Mouse (Mus musculus) kidney, embryonic 15.5 days (tissue): ENCODE data around the gene Camsap2. TPM values are rescaled to one million over a fixed set of nuclear protein-coding genes. Genes with fewer than 3 reads are reported as not detected.

Source experiments
- ATAC-seq: fragments of 200-750 bp; cut with Nextera tagmentation; replicated peaks from 2 replicates; pipeline ENCODE4 v1.8.0; 2017; ENCODE audit warnings: moderate TSS enrichment; ENCODE audit not compliant: low FRiP score
- H3K27ac ChIP-seq: fragments of 300-500 bp; sonication (generic); 2 replicates; pipeline ENCODE4 v1.5.1; 2015; ENCODE audit warnings: mild to moderate bottlenecking, inconsistent platforms
- H3K27me3 ChIP-seq: fragments of 300-500 bp; sonication (generic); 2 replicates; pipeline ENCODE4 v1.6.1; 2015; ENCODE audit warnings: inconsistent platforms
- H3K36me3 ChIP-seq: fragments of 300-500 bp; sonication (generic); 2 replicates; pipeline ENCODE4 v1.6.1; 2015; ENCODE audit warnings: inconsistent platforms
- H3K4me1 ChIP-seq: fragments of 300-500 bp; sonication (generic); 2 replicates; pipeline ENCODE4 v1.6.1; 2015; ENCODE audit warnings: inconsistent platforms
- H3K4me2 ChIP-seq: fragments of 300-500 bp; sonication (generic); 2 replicates; pipeline ENCODE4 v1.6.1; 2015; ENCODE audit warnings: moderate library complexity, mild to moderate bottlenecking, inconsistent platforms
- H3K4me3 ChIP-seq: fragments of 300-500 bp; sonication (generic); replicated peaks from 2 replicates; pipeline ENCODE4 v1.5.1; 2015; ENCODE audit warnings: mild to moderate bottlenecking, inconsistent platforms
- H3K9ac ChIP-seq: fragments of 300-500 bp; sonication (generic); 2 replicates; pipeline ENCODE4 v1.6.1; 2015; ENCODE audit warnings: mild to moderate bottlenecking, inconsistent platforms
- H3K9me3 ChIP-seq: fragments of 300-500 bp; sonication (generic); replicated peaks from 2 replicates; pipeline ENCODE4 v1.6.1; 2016; ENCODE audit warnings: inconsistent platforms
- WGBS: fragments of 180-500 bp; shearing (Covaris S2); methylation state at CpG from one replicate; pipeline ENCODE4 v1.1.7; 2015; ENCODE audit warnings: mixed read lengths; 5-methylcytosine and 5-hydroxymethylcytosine counted together
- polyA plus RNA-seq: library from polyadenylated mRNA; unstranded; fragments of >200 nt; fragmentation: Nextera tagmentation; extraction: Ambion mirVana; gene quantifications from 2 replicates; pipeline ENCODE4 v1.2.1, GENCODE M21; 2015

Camsap2 gene
- polyA plus RNA-seq, 1 experiment from 2014 or later: 9.9 TPM

GRCm38 (mm10) chr1:136231596-136231995 is 114.3 kb downstream of the Camsap2 start:
- H3K4me3 ChIP-seq: peak overlapping the region; percentile 54
- 10% methylated on average over 6 of the region's 6 CpGs for WGBS

GRCm38 (mm10) chr1:136230201-136230600 is 115.7 kb downstream of the Camsap2 start:
- no peak for ATAC-seq
- no peaks in the 10 kb centered on the region for H3K9me3 ChIP-seq
- peak overlapping the region; percentile 68 for H3K27ac ChIP-seq
- peaks cover 14% of the 10 kb centered on the region for H3K36me3 ChIP-seq
- WGBS: 34% methylated on average over 11 of the region's 11 CpGs
- H3K4me2 ChIP-seq: peak overlapping the region; percentile 91
- peaks cover 7% of the 10 kb centered on the region; the same call in 1 of the 2 replicates for H3K27me3 ChIP-seq
- H3K4me3 ChIP-seq: peak overlapping the region; percentile 54
- H3K9ac ChIP-seq: 0 out of 2 replicates have a peak overlapping the region, but pooled peaks have one; percentile 19
- peaks cover 71% of the 10 kb centered on the region for H3K4me1 ChIP-seq

More at GRCm38 (mm10) chr1:136231596-136231995, 114.3 kb downstream of the Camsap2 start:
- Histone ChIP-seq H3K27ac (peak overlapping the region; percentile 87; the same call in 1 of the 2 replicates), H3K4me1 (peaks cover 71% of the 10 kb centered on the region), H3K36me3 (peaks cover under 1% of the 10 kb centered on the region; the same call in 1 of the 2 replicates), H3K9me3 (no peaks in the 10 kb centered on the region), H3K4me2 (peak overlapping the region; percentile 91), H3K27me3 (peaks cover 7% of the 10 kb centered on the region; the same call in 1 of the 2 replicates), H3K9ac (no peak overlapping the region)
- no peak for ATAC-seq

GRCm38 (mm10) chr1:136229040-136229373 is 116.9 kb downstream of the Camsap2 start:
- peak; percentile 56 for ATAC-seq
- H3K36me3 ChIP-seq: peaks cover 26% of the 10 kb centered on the region
- peak overlapping the region; percentile 54 for H3K4me3 ChIP-seq
- H3K9me3 ChIP-seq: no peaks in the 10 kb centered on the region
- H3K27ac ChIP-seq: peak overlapping the region; percentile 68
- 0 out of 2 replicates have a peak, but pooled peaks cover 7% of the 10 kb centered on the region for H3K27me3 ChIP-seq
- H3K4me1 ChIP-seq: peaks cover 64% of the 10 kb centered on the region
- 20% methylated on average over 6 of the region's 6 CpGs for WGBS
- H3K9ac ChIP-seq: 0 out of 2 replicates have a peak overlapping the region, but pooled peaks have one; percentile 3
- H3K4me2 ChIP-seq: peak overlapping the region; percentile 91

DNA sequence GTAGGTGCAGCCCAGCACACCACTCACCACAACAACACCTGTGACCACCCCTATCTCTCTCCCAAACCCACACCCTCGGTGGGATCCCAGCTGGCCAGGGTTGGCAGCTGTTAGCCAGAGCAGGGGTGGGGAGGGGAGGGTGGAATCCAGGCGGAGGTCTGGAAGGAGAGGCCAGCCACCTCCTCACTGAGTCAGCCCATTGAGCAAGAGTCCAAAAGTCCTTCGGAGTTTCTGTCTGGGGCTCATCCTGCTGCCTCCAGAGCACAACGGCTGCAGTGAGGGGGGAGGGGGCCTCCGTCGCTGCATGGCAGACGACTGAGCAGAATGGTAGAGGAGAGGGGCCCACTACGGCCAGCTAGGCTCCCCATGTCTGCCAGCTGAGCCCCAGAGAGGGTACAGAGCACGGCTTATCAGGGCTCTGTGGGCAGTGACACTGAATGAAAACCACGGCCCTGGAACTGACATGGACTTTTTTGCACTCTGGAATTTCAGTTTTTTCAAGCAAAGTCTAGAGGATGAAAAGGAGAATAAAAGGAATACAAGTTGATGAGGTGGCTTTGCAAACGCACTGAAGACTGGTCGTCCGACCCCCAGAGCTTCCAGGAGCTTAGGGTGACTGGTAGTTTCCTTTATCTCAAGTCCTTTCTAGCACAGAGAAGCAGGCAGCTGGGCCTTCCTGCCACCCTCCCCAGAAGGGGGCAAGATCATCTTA is 117.4 kb downstream of the Camsap2 start:
- peak overlapping the region; percentile 15 for H3K4me3 ChIP-seq
- peaks cover 63% of the 10 kb centered on the region for H3K4me1 ChIP-seq
- H3K4me2 ChIP-seq: peak overlapping the region; percentile 91
- peak overlapping the region; percentile 68 for H3K27ac ChIP-seq
- ATAC-seq: peak; percentile 70
- H3K9me3 ChIP-seq: no peaks in the 10 kb centered on the region
- no peak overlapping the region for H3K9ac ChIP-seq
- WGBS: 18% methylated on average over 13 of the region's 13 CpGs
- H3K36me3 ChIP-seq: peaks cover 31% of the 10 kb centered on the region
- H3K27me3 ChIP-seq: 0 out of 2 replicates have a peak, but pooled peaks cover 7% of the 10 kb centered on the region

GRCm38 (mm10) chr1:136227870-136228269 is 118.0 kb downstream of the Camsap2 start:
- H3K9me3 ChIP-seq: no peaks in the 10 kb centered on the region
- H3K4me3 ChIP-seq: no peak overlapping the region
- H3K27ac ChIP-seq: peak overlapping the region; percentile 68
- 65% methylated on average over 4 of the region's 4 CpGs for WGBS
- no peak overlapping the region for H3K9ac ChIP-seq
- peak overlapping the region; percentile 91; the same call in 1 of the 2 replicates for H3K4me2 ChIP-seq
- 0 out of 2 replicates have a peak, but pooled peaks cover 7% of the 10 kb centered on the region for H3K27me3 ChIP-seq
- H3K36me3 ChIP-seq: peaks cover 34% of the 10 kb centered on the region
- peaks cover 57% of the 10 kb centered on the region for H3K4me1 ChIP-seq
- no peak for ATAC-seq

GRCm38 (mm10) chr1:136226626-136227025 is 119.3 kb downstream of the Camsap2 start:
- ATAC-seq: no peak
- Histone ChIP-seq H3K4me1 (peaks cover 45% of the 10 kb centered on the region), H3K4me3 (no peak overlapping the region), H3K4me2 (no peak overlapping the region), H3K27me3 (0 out of 2 replicates have a peak, but pooled peaks cover 6% of the 10 kb centered on the region), H3K9me3 (no peaks in the 10 kb centered on the region), H3K36me3 (peaks cover 36% of the 10 kb centered on the region), H3K9ac (no peak overlapping the region), H3K27ac (no peak overlapping the region)
- WGBS: 80% methylated on average over 8 of the region's 8 CpGs

- Histone ChIP-seq H3K4me2 (no peak overlapping the region), H3K9me3 (no peaks in the 10 kb centered on the region), H3K9ac (no peak overlapping the region), H3K27ac (no peak overlapping the region), H3K36me3 (peaks cover 36% of the 10 kb centered on the region), H3K4me3 (no peak overlapping the region), H3K4me1 (peaks cover 37% of the 10 kb centered on the region), H3K27me3 (no peaks in the 10 kb centered on the region)
- WGBS: 97% methylated on average over 8 of the region's 8 CpGs
- ATAC-seq: no peak
These were observed 120.1 kb downstream of the Camsap2 start for GRCm38 (mm10) chr1:136225846-136226245.

- ATAC-seq: no peak
- Histone ChIP-seq H3K9ac (no peak overlapping the region), H3K27ac (no peak overlapping the region), H3K9me3 (no peaks in the 10 kb centered on the region), H3K4me1 (peaks cover 17% of the 10 kb centered on the region), H3K4me2 (no peak overlapping the region), H3K36me3 (peaks cover 49% of the 10 kb centered on the region), H3K27me3 (no peaks in the 10 kb centered on the region), H3K4me3 (no peak overlapping the region)
- WGBS: 93% methylated on average over 10 of the region's 10 CpGs
These were observed 122.1 kb downstream of the Camsap2 start for GRCm38 (mm10) chr1:136223758-136224342.

GRCm38 (mm10) chr1:136222386-136222785 is 123.5 kb downstream of the Camsap2 start:
- no peak for ATAC-seq
- 74% methylated on average over 10 of the region's 10 CpGs for WGBS
- H3K27ac ChIP-seq: no peak overlapping the region

GRCm38 (mm10) chr1:136220037-136220871 is 125.7 kb downstream of the Camsap2 start:
- H3K9me3 ChIP-seq: no peaks in the 10 kb centered on the region
- H3K36me3 ChIP-seq: peaks cover 70% of the 10 kb centered on the region
- no peaks in the 10 kb centered on the region for H3K27me3 ChIP-seq
- WGBS: 64% methylated on average over 10 of the region's 10 CpGs
- H3K9ac ChIP-seq: no peak overlapping the region
- H3K27ac ChIP-seq: peak overlapping the region; percentile 62
- ATAC-seq: peak; percentile 70
- no peak overlapping the region for H3K4me3 ChIP-seq
- no peak overlapping the region for H3K4me2 ChIP-seq
- no peaks in the 10 kb centered on the region for H3K4me1 ChIP-seq

More at GRCm38 (mm10) chr1:136222386-136222785, 123.5 kb downstream of the Camsap2 start:
- Histone ChIP-seq H3K36me3 (peaks cover 62% of the 10 kb centered on the region), H3K4me2 (no peak overlapping the region), H3K9me3 (no peaks in the 10 kb centered on the region), H3K4me1 (peaks cover 3% of the 10 kb centered on the region), H3K4me3 (no peak overlapping the region), H3K9ac (no peak overlapping the region), H3K27me3 (no peaks in the 10 kb centered on the region)
